Mouse (Mus musculus): ENCODE data around the gene Pfkl.
"Not testable (repeated sequence)": the region's sequence is repeated elsewhere in the genome, so short reads cannot be mapped to it uniquely, and the experiment has no call there.

Gene Pfkl

GRCm38 (mm10) chr10:77971709-77972553, 38.0 kb downstream of the Pfkl start:
- DNase-seq (ENCODE audit: extremely low read depth, low read depth, low spot score), result no peak

GRCm38 (mm10) chr10:77971191-77971590, 38.7 kb downstream of the Pfkl start:
- DNase-seq (ENCODE audit: extremely low read depth, low read depth, low spot score), result no peak

GRCm38 (mm10) chr10:77970481-77970880, 39.4 kb downstream of the Pfkl start, which contains the start of gene Trpm2:
Gene Trpm2, minus strand, starts transcription at chr10:77970563.
- no peak for DNase-seq (ENCODE audit: extremely low read depth, low read depth, low spot score)

GRCm38 (mm10) chr10:77969973-77970325, 39.9 kb downstream of the Pfkl start:
- DNase-seq (ENCODE audit: extremely low read depth, low read depth, low spot score), result no peak

- no peak for DNase-seq (ENCODE audit: extremely low read depth, low read depth, low spot score)
These were observed 40.5 kb downstream of the Pfkl start for GRCm38 (mm10) chr10:77969274-77969972.

- DNase-seq (ENCODE audit: extremely low read depth, low read depth, low spot score), result no peak
These were observed 45.9 kb downstream of the Pfkl start for GRCm38 (mm10) chr10:77963971-77964370.

- no peak for DNase-seq (ENCODE audit: extremely low read depth, low read depth, low spot score)
These were observed 47.2 kb downstream of the Pfkl start for GRCm38 (mm10) chr10:77962725-77963124.

- not testable (repeated sequence) for DNase-seq (ENCODE audit: extremely low read depth, low read depth, low spot score)
These were observed 59.4 kb downstream of the Pfkl start for GRCm38 (mm10) chr10:77950468-77950867.

GRCm38 (mm10) chr10:77939685-77940084, 70.2 kb downstream of the Pfkl start:
- no peak for DNase-seq (ENCODE audit: extremely low read depth, low read depth, low spot score)

All from fat pad, adult 2 months (tissue).